Mouse (Mus musculus): ENCODE data around the gene Megf11.

DNA sequence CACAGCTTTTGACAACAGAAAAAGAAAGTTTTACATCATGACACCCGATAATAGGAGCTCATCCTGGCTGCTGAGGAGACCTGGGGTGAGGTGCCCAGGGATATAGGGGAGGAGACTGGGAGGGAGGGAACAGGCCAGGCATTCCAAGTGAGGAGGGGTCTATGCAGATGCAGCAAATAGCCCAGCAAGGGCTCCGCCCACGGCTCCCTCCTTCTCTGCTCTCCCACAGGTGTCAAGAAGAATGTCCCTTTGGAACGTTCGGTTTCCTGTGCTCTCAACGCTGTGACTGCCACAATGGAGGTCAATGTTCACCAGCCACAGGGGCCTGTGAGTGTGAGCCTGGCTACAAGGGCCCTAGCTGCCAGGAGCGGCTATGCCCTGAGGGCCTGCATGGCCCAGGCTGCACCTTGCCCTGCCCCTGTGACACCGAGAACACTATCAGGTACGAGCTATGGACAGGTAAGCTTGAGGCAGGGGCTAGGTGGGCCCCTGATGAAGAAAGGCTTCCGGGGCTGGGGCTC, 267.5 kb downstream of the Megf11 start:
- TF ChIP-seq POLR2A (IDR thresholded peaks at IDR 0.05; ENCODE audit: control insufficient read depth in 1 of 2, insufficient read depth in 1 of 2, low read depth in 1 of 2, low read length in 2 of 2, poor library complexity in 1 of 2) (no peak), E2F4 (IDR thresholded peaks at IDR 0.05; ENCODE audit: borderline replicate concordance, low read depth, low read length) (no peak)
